Mouse (Mus musculus): Measurements from ENCODE around the gene Opcml. TPM values are rescaled to one million over a fixed set of nuclear protein-coding genes. Genes with fewer than 3 reads are reported as not detected.

Gene Opcml
- polyA plus RNA-seq, 1 experiment from 2014 or later = 0.10 TPM

DNA sequence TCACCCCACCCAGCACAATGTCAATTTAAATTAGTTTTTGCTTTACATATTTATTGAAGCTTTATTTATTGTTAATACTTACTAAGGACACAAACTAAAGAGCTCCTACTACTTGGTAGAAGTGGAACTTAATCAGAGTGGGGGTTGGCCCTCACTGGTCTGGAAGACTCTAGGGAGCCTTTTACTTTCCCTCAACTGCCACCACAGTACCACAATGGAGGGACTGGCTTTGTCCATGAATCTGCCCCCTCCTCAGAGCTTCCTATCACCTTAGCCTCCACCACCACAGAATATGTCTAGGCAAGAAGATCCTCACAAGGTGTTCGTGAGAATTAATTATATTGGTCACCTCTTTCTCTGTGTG lies 465.3 kb downstream of the Opcml start:
- no peak overlapping the region for H3K9ac ChIP-seq
- H3K27ac ChIP-seq (replicated peaks) = no peak overlapping the region
- H3K4me1 ChIP-seq (replicated peaks) = no peaks in the 10 kb centered on the region
- ATAC-seq (ENCODE audit: insufficient read depth) = no peak
- WGBS (ENCODE audit: insufficient replicate concordance) = 43% methylated on average over 1 of the region's 1 CpGs
- H3K4me3 ChIP-seq (replicated peaks) = no peak overlapping the region
- H3K36me3 ChIP-seq (replicated peaks) = no peaks in the 10 kb centered on the region
- no peaks in the 10 kb centered on the region for H3K27me3 ChIP-seq
- H3K4me2 ChIP-seq = no peak overlapping the region
- no peaks in the 10 kb centered on the region for H3K9me3 ChIP-seq (replicated peaks)

DNA sequence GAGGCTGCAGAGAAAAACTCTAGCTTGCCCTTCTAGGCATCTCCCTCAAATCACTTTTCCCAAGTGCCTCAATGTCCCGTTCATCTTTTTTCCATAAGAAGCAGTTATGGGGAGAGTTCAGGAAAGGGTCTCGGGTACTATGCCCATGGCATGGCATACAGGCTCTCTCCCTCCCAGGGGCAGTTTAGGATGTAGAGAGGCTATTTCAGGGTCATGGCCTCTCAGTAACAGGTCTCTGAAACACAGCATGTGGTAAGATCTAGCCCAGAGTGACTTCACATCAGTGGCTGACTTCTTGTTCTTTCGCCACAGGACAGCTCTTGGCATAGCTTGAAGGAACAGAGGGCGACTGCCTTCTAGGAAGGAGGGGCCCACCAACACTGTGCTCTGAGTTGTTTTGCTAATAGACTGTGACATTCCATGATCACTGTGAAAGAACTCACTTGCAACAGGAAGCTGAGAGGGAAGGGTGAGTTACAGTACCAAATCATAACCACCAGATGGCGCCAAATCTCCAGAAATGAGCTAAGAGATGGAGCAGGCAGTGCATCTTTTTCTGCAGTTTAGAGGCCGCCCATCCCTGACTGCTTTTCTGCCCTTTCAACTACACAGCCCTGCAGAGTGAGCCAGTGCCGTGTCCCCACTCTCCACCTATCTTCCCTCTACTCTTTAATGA lies 470.6 kb downstream of the Opcml start:
- no peak overlapping the region for H3K9ac ChIP-seq
- H3K9me3 ChIP-seq (replicated peaks) = no peaks in the 10 kb centered on the region
- H3K4me2 ChIP-seq = no peak overlapping the region
- H3K27ac ChIP-seq (replicated peaks) = no peak overlapping the region
- H3K4me1 ChIP-seq (replicated peaks) = no peaks in the 10 kb centered on the region
- H3K27me3 ChIP-seq = no peaks in the 10 kb centered on the region
- H3K36me3 ChIP-seq (replicated peaks) = no peaks in the 10 kb centered on the region
- WGBS (ENCODE audit: insufficient replicate concordance) = 21% methylated on average over 7 of the region's 7 CpGs
- no peak for ATAC-seq (ENCODE audit: insufficient read depth)
- no peak overlapping the region for H3K4me3 ChIP-seq (replicated peaks)

DNA sequence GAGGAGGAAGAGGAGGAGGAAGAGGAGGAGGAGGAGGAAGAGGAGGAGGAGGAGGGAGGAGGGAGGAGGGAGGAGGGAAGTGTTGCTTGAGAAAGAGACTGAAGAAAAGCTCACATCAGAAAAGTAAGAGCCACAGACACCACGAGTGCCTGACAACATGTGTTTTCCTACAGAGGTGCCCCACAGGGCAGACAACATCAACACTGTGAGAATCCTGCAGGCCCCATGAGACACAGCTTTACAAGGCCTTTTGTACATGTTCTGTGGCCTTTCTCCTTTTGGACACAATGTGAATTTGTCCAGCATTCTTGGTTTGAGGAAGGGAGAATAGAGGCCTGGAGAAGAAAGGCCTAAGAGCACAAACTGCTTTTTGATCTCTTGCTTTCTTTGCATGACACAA lies 471.4 kb downstream of the Opcml start:
- no peak overlapping the region for H3K9ac ChIP-seq
- WGBS (ENCODE audit: insufficient replicate concordance) = 58% methylated on average over 1 of the region's 1 CpGs
- no peak overlapping the region for H3K4me3 ChIP-seq (replicated peaks)
- no peaks in the 10 kb centered on the region for H3K4me1 ChIP-seq (replicated peaks)
- no peaks in the 10 kb centered on the region for H3K36me3 ChIP-seq (replicated peaks)
- H3K27me3 ChIP-seq = no peaks in the 10 kb centered on the region
- H3K4me2 ChIP-seq = no peak overlapping the region
- H3K27ac ChIP-seq (replicated peaks) = no peak overlapping the region
- ATAC-seq (ENCODE audit: insufficient read depth) = no peak
- H3K9me3 ChIP-seq (replicated peaks) = no peaks in the 10 kb centered on the region

DNA sequence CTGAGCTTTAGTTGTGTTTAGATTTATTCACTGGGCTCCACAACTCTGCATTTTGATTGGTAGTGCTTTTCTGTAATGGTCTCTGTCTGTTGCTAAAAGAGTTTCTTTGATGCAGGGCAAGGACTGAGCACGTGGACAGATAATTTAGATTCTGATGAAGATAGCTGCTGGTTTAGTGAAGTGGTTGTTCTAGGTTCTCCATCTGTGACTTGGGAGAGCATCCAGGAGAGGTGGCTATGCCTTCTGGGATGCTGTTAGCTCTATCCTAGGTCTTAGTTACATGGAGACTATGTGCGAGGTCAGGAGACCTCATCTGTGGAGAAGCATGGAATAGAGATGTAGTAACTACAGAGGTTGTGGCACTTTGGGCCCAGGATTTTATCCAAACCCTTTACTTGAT lies 472.3 kb downstream of the Opcml start:
- Histone ChIP-seq H3K4me2 (no peak overlapping the region), H3K4me1 (replicated peaks) (no peaks in the 10 kb centered on the region), H3K27ac (replicated peaks) (no peak overlapping the region), H3K9ac (no peak overlapping the region), H3K27me3 (no peaks in the 10 kb centered on the region), H3K36me3 (replicated peaks) (no peaks in the 10 kb centered on the region), H3K4me3 (replicated peaks) (no peak overlapping the region), H3K9me3 (replicated peaks) (no peaks in the 10 kb centered on the region)
- no peak for ATAC-seq (ENCODE audit: insufficient read depth)
- 38% methylated on average over 2 of the region's 2 CpGs for WGBS (ENCODE audit: insufficient replicate concordance)

DNA sequence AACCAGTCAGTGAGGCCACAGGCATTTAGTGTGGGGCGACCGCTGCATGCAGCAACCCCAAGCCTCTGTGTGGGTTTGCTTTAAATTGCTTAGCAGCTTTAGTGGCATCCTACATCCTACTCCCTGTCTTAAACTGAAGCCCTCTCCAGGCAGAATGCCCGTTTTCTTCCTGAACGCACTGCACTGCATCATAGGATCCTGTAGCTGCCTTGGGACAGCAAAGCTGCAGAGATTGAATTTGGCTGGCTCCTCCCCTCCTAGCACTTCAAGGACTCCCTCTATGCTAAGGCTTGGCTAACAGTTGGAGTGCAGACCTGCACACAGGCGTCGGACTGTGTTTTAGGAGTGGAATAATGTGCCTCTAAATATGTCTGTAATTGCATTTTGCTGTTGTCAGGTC lies 474.2 kb downstream of the Opcml start:
- Histone ChIP-seq H3K27ac (replicated peaks) (no peak overlapping the region), H3K4me1 (replicated peaks) (no peaks in the 10 kb centered on the region), H3K27me3 (no peaks in the 10 kb centered on the region), H3K4me3 (replicated peaks) (no peak overlapping the region), H3K4me2 (no peak overlapping the region), H3K9me3 (replicated peaks) (no peaks in the 10 kb centered on the region), H3K36me3 (replicated peaks) (no peaks in the 10 kb centered on the region), H3K9ac (no peak overlapping the region)
- 52% methylated on average over 6 of the region's 6 CpGs for WGBS (ENCODE audit: insufficient replicate concordance)
- ATAC-seq (ENCODE audit: insufficient read depth) = no peak

DNA sequence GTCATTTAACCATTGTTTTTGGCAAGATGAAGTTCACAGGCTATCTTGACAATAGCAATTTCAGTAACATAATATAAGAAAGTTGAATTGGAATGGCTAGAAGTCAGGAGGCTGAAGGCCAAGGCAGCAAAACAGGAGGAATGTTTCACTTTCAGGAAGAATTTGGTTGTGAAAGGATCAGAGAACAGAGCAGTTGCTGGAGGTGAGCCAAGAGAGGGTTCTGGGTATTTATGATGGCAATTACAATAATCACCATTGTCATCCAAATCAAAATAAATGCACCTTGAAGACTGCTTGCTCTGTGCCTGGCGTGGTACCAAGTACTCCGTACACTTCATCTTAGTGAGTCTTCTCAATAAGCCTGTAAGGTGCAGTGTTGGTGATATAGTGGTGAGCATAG lies 483.2 kb downstream of the Opcml start:
- Histone ChIP-seq H3K9me3 (replicated peaks) (no peaks in the 10 kb centered on the region), H3K4me1 (replicated peaks) (no peaks in the 10 kb centered on the region), H3K4me2 (no peak overlapping the region), H3K27me3 (no peaks in the 10 kb centered on the region), H3K9ac (no peak overlapping the region), H3K36me3 (replicated peaks) (no peaks in the 10 kb centered on the region), H3K4me3 (replicated peaks) (no peak overlapping the region), H3K27ac (replicated peaks) (no peak overlapping the region)
- 72% methylated on average over 2 of the region's 2 CpGs for WGBS (ENCODE audit: insufficient replicate concordance)
- no peak for ATAC-seq (ENCODE audit: insufficient read depth)

DNA sequence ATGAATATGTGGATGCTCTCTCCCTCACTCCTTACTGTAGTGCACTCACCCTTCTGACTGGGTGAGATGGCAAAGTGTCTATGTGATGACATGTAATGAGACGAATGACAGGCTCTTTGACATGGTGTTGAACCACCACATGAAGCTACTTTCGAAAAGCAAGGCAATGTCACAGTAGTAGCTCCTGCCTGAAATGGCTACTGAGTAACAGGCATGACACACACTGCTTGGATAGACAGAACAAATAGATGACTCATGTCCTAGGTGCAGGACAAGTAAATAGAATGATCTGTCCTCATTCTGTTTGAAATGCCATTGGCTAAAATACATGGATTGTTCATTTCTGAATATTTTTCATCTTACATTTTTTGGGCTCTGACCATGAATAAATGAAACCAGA lies 488.0 kb downstream of the Opcml start:
- H3K9ac ChIP-seq = no peak overlapping the region
- 56% methylated on average over 2 of the region's 2 CpGs for WGBS (ENCODE audit: insufficient replicate concordance)
- no peak for ATAC-seq (ENCODE audit: insufficient read depth)

DNA sequence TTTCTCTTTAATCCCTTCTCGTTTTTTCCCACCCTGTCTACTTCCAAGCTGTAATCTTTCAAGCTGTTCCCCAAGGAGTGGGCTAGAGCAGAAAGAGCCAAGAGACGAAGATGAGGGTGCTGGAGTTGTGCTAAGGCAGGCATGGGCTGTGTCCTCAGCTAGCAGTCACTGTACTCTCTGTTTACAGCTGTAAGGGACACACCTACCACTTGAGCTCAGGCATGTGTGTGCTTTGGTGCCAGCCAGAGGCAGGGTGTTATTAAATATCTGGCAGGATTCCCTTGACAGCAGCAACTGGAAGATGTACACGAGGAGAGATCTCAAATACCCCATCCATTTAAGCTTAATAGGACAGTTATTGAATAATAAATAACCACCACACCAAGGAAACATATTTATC lies 490.4 kb downstream of the Opcml start:
- H3K9me3 ChIP-seq (replicated peaks) = no peaks in the 10 kb centered on the region
- WGBS (ENCODE audit: insufficient replicate concordance) = 40% methylated on average over 3 of the region's 3 CpGs
- H3K36me3 ChIP-seq (replicated peaks) = no peaks in the 10 kb centered on the region
- H3K27ac ChIP-seq (replicated peaks) = no peak overlapping the region
- no peak overlapping the region for H3K4me2 ChIP-seq
- ATAC-seq (ENCODE audit: insufficient read depth) = no peak
- H3K27me3 ChIP-seq = no peaks in the 10 kb centered on the region
- H3K9ac ChIP-seq = no peak overlapping the region
- no peaks in the 10 kb centered on the region for H3K4me1 ChIP-seq (replicated peaks)
- H3K4me3 ChIP-seq (replicated peaks) = no peak overlapping the region

More for the DNA sequence above, 488.0 kb downstream of the Opcml start:
- no peaks in the 10 kb centered on the region for H3K4me1 ChIP-seq (replicated peaks)
- H3K9me3 ChIP-seq (replicated peaks) = no peaks in the 10 kb centered on the region
- no peak overlapping the region for H3K4me3 ChIP-seq (replicated peaks)
- no peaks in the 10 kb centered on the region for H3K36me3 ChIP-seq (replicated peaks)
- H3K27me3 ChIP-seq = no peaks in the 10 kb centered on the region
- no peak overlapping the region for H3K27ac ChIP-seq (replicated peaks)
- H3K4me2 ChIP-seq = no peak overlapping the region

DNA sequence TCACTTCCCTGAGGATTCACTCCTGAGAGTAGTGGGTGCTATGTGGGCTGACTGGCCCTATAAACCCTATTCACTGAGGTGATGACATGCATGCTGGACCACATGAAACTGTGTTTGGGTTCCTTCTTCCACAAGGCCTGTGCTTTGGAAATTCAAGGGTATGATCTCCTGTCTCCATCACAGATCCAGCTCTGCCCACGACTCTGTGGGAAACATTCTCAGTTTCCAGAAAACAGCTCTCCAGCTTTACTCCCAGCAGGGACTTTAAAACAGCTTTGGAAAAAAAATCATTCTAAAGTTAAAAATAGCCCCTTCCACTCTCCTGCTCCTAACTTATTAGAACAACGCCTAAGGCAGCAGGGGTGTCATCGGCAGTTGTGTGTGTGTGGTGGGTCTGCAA lies 491.0 kb downstream of the Opcml start:
- H3K9me3 ChIP-seq (replicated peaks) = no peaks in the 10 kb centered on the region
- H3K4me2 ChIP-seq = no peak overlapping the region
- H3K27me3 ChIP-seq = no peaks in the 10 kb centered on the region
- H3K36me3 ChIP-seq (replicated peaks) = no peaks in the 10 kb centered on the region
- H3K27ac ChIP-seq (replicated peaks) = no peak overlapping the region
- no peaks in the 10 kb centered on the region for H3K4me1 ChIP-seq (replicated peaks)
- no peak for ATAC-seq (ENCODE audit: insufficient read depth)
- no peak overlapping the region for H3K9ac ChIP-seq
- 62% methylated on average over 3 of the region's 3 CpGs for WGBS (ENCODE audit: insufficient replicate concordance)
- no peak overlapping the region for H3K4me3 ChIP-seq (replicated peaks)

DNA sequence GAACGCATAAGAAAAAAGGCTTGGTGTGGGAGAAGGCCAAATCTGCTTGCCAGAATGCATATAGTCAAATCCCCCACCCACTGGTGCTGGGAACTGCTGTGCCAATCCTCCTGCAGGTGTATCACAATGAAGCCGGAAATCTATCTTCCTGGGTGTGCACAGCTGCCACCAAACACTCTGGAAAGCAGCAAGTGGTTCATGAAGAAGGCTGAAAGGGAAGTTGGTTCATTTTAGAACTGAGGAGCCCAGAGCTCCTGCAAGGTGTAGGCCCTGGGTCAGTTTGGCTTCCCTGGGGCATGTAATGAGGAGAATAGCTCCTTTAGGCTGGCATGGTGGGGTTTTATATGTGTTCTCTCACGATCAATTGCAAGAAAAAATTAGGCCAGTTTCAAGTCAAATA lies 494.4 kb downstream of the Opcml start:
- H3K27me3 ChIP-seq = no peaks in the 10 kb centered on the region
- H3K4me1 ChIP-seq (replicated peaks) = no peaks in the 10 kb centered on the region
- no peak overlapping the region for H3K9ac ChIP-seq
- 47% methylated on average over 3 of the region's 3 CpGs for WGBS (ENCODE audit: insufficient replicate concordance)
- no peak overlapping the region for H3K4me2 ChIP-seq
- no peak overlapping the region for H3K27ac ChIP-seq (replicated peaks)
- H3K9me3 ChIP-seq (replicated peaks) = no peaks in the 10 kb centered on the region
- no peak for ATAC-seq (ENCODE audit: insufficient read depth)
- H3K36me3 ChIP-seq (replicated peaks) = no peaks in the 10 kb centered on the region
- no peak overlapping the region for H3K4me3 ChIP-seq (replicated peaks)

DNA sequence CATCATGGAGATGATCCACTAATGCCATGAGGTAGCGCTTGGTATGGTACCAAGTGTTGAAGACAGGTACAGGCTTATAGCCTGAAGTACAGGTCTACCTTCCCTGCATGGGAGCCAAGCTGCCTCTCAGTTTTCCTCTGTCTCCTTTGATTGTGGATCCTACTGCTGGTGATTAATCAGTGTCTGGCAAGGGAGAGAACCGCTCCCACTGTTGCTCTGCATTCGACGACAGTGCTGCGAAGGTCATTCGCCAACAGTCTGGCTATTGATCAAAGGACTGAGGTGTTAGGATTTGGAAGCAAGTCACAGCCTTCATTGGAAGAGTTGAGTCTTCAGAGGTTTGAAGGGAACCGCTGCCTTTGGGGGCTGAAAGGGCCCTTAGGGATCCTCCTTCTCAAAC lies 495.8 kb downstream of the Opcml start:
- Histone ChIP-seq H3K27ac (replicated peaks) (no peak overlapping the region), H3K9ac (no peak overlapping the region), H3K9me3 (replicated peaks) (no peaks in the 10 kb centered on the region), H3K4me2 (no peak overlapping the region), H3K4me1 (replicated peaks) (no peaks in the 10 kb centered on the region), H3K4me3 (replicated peaks) (no peak overlapping the region), H3K27me3 (no peaks in the 10 kb centered on the region), H3K36me3 (replicated peaks) (no peaks in the 10 kb centered on the region)
- no peak for ATAC-seq (ENCODE audit: insufficient read depth)
- WGBS (ENCODE audit: insufficient replicate concordance) = 51% methylated on average over 7 of the region's 7 CpGs

DNA sequence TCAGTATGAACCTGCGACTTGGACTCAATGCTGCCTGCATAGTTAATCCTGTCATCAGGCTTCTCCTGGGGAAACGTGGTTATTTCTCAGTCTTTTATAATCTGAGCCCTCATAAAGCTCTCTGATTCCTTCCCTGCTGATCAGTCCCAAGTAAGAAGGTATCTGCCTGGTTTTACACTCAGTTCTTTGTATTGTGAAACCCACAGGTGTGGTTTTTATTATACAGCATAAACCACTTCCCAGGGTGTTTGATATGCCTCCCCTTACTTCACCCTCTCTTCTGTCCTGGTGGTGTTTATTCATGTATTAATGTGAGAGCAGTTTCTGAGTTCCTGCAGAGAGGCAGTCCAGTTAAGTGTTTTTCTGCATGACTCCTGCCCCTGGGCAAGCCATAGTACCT lies 496.9 kb downstream of the Opcml start:
- 59% methylated on average over 2 of the region's 2 CpGs for WGBS (ENCODE audit: insufficient replicate concordance)

More for the DNA sequence above, 496.9 kb downstream of the Opcml start:
- ATAC-seq (ENCODE audit: insufficient read depth) = no peak
- Histone ChIP-seq H3K9me3 (replicated peaks) (no peaks in the 10 kb centered on the region), H3K27me3 (no peaks in the 10 kb centered on the region), H3K4me3 (replicated peaks) (no peak overlapping the region), H3K9ac (no peak overlapping the region), H3K36me3 (replicated peaks) (no peaks in the 10 kb centered on the region), H3K4me1 (replicated peaks) (no peaks in the 10 kb centered on the region), H3K27ac (replicated peaks) (no peak overlapping the region), H3K4me2 (no peak overlapping the region)

Measured in liver, embryonic 15.5 days (tissue).